Mouse (Mus musculus) ES-E14 (cell line): ENCODE results near the gene Prkaca. TPM values are rescaled to one million over a fixed set of nuclear protein-coding genes. Genes with fewer than 3 reads are reported as not detected.

Source experiments
- DNase-seq: peaks from one replicate; pipeline ENCODE4 v3.0.0-alpha.2; 2013; ENCODE audit warnings: low read depth, low spot score
- H3K27ac ChIP-seq: 2 replicates; pipeline ENCODE4 v1.5.1; 2012; ENCODE audit warnings: low read depth, mild to moderate bottlenecking, low read length, moderate library complexity, mixed read lengths; ENCODE audit not compliant: poor library complexity, insufficient read depth, severe bottlenecking
- H3K36me3 ChIP-seq: 2 replicates; pipeline ENCODE4 v1.6.1; 2012; ENCODE audit warnings: mild to moderate bottlenecking, low read length, moderate library complexity, mixed read lengths; ENCODE audit not compliant: control insufficient read depth, poor library complexity, insufficient read depth, severe bottlenecking
- H3K4me1 ChIP-seq, 2 experiments: fragments of 150-350 bp in 1 of 2; sonication (generic) in 1 of 2; 2 replicates each; pipeline ENCODE4 v1.6.1; 2012; ENCODE audit warnings: low read length in 2 of 2, mild to moderate bottlenecking in 1 of 2, mixed read lengths in 1 of 2; ENCODE audit not compliant: control insufficient read depth in 2 of 2, insufficient read depth in 2 of 2, poor library complexity in 1 of 2
- H3K4me3 ChIP-seq, 2 experiments: fragments of 150-350 bp in 1 of 2; sonication (generic) in 1 of 2; 2 replicates each; pipeline ENCODE4 v1.5.1; 2012; ENCODE audit warnings: low read length in 2 of 2, low read depth in 1 of 2, mild to moderate bottlenecking in 1 of 2, mixed read lengths in 1 of 2; ENCODE audit not compliant: insufficient read depth in 1 of 2, poor library complexity in 1 of 2, severe bottlenecking in 1 of 2
- H3K9ac ChIP-seq: 2 replicates; pipeline ENCODE4 v1.6.1; 2012; ENCODE audit warnings: low read depth, mild to moderate bottlenecking, low read length, mixed read lengths; ENCODE audit not compliant: poor library complexity, insufficient read depth, severe bottlenecking
- H3K9me3 ChIP-seq: fragments of 150-350 bp; sonication (generic); 2 replicates; pipeline ENCODE4 v1.6.1; 2012; ENCODE audit warnings: low read depth, mild to moderate bottlenecking, low read length; ENCODE audit not compliant: control insufficient read depth, insufficient read depth
- CHD2 ChIP-seq: IDR thresholded peaks from 2 replicates; pipeline ENCODE4 v1.6.1; 2014; ENCODE audit warnings: mild to moderate bottlenecking, low read depth, low read length, inconsistent platforms
- HCFC1 ChIP-seq: IDR thresholded peaks from 2 replicates; pipeline ENCODE4 v1.6.1; 2012; ENCODE audit warnings: low read length, inconsistent platforms, borderline replicate concordance; ENCODE audit not compliant: insufficient read depth
- MAFK ChIP-seq: IDR thresholded peaks from 2 replicates; pipeline ENCODE4 v1.6.1; 2014; ENCODE audit warnings: mild to moderate bottlenecking, low read depth, low read length, inconsistent platforms; ENCODE audit not compliant: insufficient read depth
- ZC3H11A ChIP-seq: IDR thresholded peaks from 2 replicates; pipeline ENCODE4 v1.6.1; 2012; ENCODE audit warnings: low read depth, mild to moderate bottlenecking, inconsistent platforms, low read length, borderline replicate concordance
- ZNF384 ChIP-seq: IDR thresholded peaks from 2 replicates; pipeline ENCODE4 v1.6.1; 2012; ENCODE audit warnings: low read depth, low read length, inconsistent platforms
- in situ Hi-C, 2 experiments: fragments of 600-800 bp; cut with MboI; formaldehyde crosslinking; loops; one replicate each; pipeline ENCODE4 v1.15.1; 2025; ENCODE audit warnings: low sequenced_read_pairs in 2 of 2, inconsistent platforms in 1 of 2; ENCODE audit not compliant: unreplicated experiment in 2 of 2
- total RNA-seq: library from RNA; depleted of rRNA; stranded (reverse); fragments of 300-350 nt; gene quantifications from 2 replicates; pipeline ENCODE4 v1.2.3, GENCODE M21; 2012

Prkaca gene
- total RNA-seq, 1 experiment, result 31.4 TPM

DNA sequence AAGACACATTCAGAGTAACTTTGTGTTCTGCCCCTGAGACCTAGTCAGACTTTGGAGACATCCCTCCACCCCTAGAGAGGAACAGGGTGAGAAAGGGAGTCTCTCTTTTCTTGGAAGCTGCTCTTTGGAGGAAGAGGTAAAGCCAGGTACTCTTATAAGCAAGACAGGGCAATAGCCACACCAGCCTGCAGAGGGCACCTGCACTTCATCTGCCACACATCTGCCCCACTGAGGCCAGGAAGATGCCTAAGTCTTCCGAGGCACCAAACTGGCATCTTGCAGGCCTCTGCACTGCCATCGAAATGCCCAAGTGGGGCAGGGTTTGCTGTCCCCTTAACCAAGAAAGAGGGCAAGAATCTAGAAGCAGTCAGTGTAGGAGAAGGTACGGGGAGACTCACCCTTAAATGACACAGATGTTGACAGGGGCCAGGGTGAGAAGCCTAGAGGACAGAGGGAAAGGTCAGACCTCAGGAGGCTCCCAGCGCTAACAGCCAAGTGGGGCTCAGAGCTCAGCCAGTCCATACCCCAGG lies 3.4 kb downstream of the Prkaca start:
- TF ChIP-seq ZNF384 (no peak), CHD2 (no peak), HCFC1 (no peak), MAFK (no peak), ZC3H11A (no peak)
- H3K4me1 ChIP-seq, result peaks cover 2 to 10% of the 10 kb centered on the region in 2 experiments; a peak in 1 of 4 replicates

DNA sequence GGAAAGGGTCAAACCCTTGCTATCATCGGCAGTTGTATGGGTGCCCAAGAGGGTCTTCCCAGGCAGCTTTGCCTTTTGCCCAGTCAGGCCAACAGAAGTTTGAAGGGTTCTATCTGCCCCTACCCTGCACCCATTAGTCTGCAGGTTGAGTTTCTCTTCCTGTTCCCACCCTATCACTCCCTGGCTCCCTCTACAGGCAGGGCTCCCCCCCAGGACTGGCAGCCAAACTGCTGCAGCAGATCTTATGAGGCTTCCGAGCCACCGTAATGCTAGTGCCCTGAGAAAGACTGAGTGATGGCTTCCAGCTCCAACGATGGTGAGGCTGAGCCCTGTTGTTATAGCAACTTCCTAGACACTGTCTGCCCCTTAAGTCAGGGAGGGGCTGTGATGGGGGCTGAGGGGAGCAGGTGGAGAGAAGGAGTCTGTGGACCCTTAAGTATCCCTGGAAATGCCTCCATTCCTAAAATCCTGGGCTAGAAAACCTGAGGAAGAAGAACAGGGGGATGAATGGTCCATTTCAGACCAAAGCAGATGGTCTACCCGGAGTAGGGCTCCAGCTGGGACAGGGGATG lies 4.1 kb downstream of the Prkaca start:
- in situ Hi-C loops, result no loop called here
- Histone ChIP-seq H3K4me3 (no peak overlapping the region), H3K36me3 (peaks cover 7% of the 10 kb centered on the region; the same call in 1 of the 2 replicates), H3K27ac (no peak overlapping the region), H3K4me1 (peaks cover 2 to 7% of the 10 kb centered on the region in 2 experiments; a peak in 1 of 4 replicates), H3K9me3 (no peaks in the 10 kb centered on the region), H3K9ac (no peak overlapping the region)
- no peak for DNase-seq
- no peak for TF ChIP-seq CHD2

More for the DNA sequence above, 3.4 kb downstream of the Prkaca start:
- H3K36me3 ChIP-seq, result peaks cover 2% of the 10 kb centered on the region; the same call in 1 of the 2 replicates
- in situ Hi-C loops, result no loop called here
- no peak for DNase-seq
- H3K9me3 ChIP-seq, result no peaks in the 10 kb centered on the region
- H3K9ac ChIP-seq, result no peak overlapping the region
- no peak overlapping the region for H3K4me3 ChIP-seq
- no peak overlapping the region for H3K27ac ChIP-seq

DNA sequence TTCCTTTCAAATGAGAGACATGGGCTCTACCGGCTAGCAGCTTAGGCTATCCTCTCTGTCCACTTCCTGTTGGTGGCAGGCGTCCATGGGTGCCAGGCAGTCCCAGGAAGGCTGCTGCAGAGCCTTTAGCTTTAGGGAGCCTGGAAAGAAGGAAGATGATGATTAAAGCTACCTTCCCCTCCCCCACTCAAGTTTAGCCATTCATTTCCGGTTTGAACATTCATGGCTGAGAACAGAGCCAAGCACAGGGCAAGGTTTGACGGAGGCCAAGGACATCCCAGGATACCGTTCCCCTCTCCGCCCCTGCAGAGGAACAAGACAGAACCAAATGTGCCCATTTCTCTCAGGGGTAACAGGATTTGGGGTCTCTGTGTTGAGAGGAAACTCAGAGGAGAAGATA lies 4.9 kb downstream of the Prkaca start:
- Histone ChIP-seq H3K4me3 (no peak overlapping the region), H3K36me3 (peaks cover 10% of the 10 kb centered on the region; the same call in 1 of the 2 replicates), H3K4me1 (peaks cover 2 to 6% of the 10 kb centered on the region in 2 experiments; a peak in 1 of 4 replicates), H3K9ac (0 out of 2 replicates have a peak overlapping the region, but pooled peaks have one; percentile 35), H3K9me3 (no peaks in the 10 kb centered on the region), H3K27ac (no peak overlapping the region)
- in situ Hi-C loops, result no loop called here
- DNase-seq, result no peak
- TF ChIP-seq CHD2, result no peak
- no peak for TF ChIP-seq MAFK
- no peak for TF ChIP-seq ZC3H11A
- TF ChIP-seq ZNF384, result no peak
- no peak for TF ChIP-seq HCFC1

DNA sequence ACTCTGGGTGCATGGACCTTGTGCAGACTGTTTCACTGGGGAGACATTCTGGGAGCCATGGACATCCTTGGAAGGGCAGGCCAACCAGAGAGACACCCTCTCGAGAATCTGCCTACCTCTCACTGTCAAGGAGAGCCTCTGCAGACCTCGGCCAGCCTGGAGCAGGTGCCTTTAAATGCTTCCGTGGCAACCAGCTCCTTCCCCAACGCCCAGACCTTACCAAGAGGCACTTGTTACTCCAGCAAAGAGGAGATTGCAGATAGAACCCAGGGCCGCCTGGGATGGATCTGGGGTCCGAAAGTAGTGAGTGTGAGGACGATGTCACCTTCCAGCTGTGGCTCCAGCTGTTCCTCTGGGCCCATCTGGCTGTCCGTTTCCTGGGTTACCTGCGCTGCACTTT lies 5.4 kb downstream of the Prkaca start:
- no peaks in the 10 kb centered on the region for H3K9me3 ChIP-seq
- peaks cover 10% of the 10 kb centered on the region; the same call in 1 of the 2 replicates for H3K36me3 ChIP-seq
- DNase-seq, result no peak
- in situ Hi-C loops, result no loop called here
- peaks cover 2 to 6% of the 10 kb centered on the region in 2 experiments; a peak in 1 of 4 replicates for H3K4me1 ChIP-seq
- no peak overlapping the region for H3K4me3 ChIP-seq
- H3K9ac ChIP-seq, result 0 out of 2 replicates have a peak overlapping the region, but pooled peaks have one; percentile 12
- TF ChIP-seq HCFC1, result no peak
- TF ChIP-seq MAFK, result no peak
- TF ChIP-seq ZC3H11A, result no peak
- no peak for TF ChIP-seq CHD2
- TF ChIP-seq ZNF384, result no peak
- no peak overlapping the region for H3K27ac ChIP-seq
